Mouse (Mus musculus) midbrain, postnatal 0 days (tissue): ENCODE measurements around the gene Cd79a. TPM values are rescaled to one million over a fixed set of nuclear protein-coding genes. Genes with fewer than 3 reads are reported as not detected.

ENCODE experiments used
- ATAC-seq: fragments of 200-750 bp; cut with Nextera tagmentation; 2 replicates; pipeline ENCODE4 v1.8.0; 2017; ENCODE audit warnings: moderate number of reproducible peaks, mild to moderate bottlenecking, moderate TSS enrichment, moderate library complexity; ENCODE audit not compliant: low FRiP score
- DNase-seq: peaks from one replicate; pipeline ENCODE4 v3.0.0-alpha.2; 2015; ENCODE audit warnings: low spot score
- H3K27ac ChIP-seq: fragments of 300-500 bp; sonication (generic); 2 replicates; pipeline ENCODE4 v1.5.1; 2014; ENCODE audit warnings: low read depth, mild to moderate bottlenecking, low read length, mixed read lengths
- H3K27me3 ChIP-seq: fragments of 300-500 bp; sonication (generic); 2 replicates; pipeline ENCODE4 v1.6.1; 2014; ENCODE audit warnings: low read length, control low read depth, mixed read lengths; ENCODE audit not compliant: insufficient read depth
- H3K36me3 ChIP-seq: fragments of 300-500 bp; sonication (generic); 2 replicates; pipeline ENCODE4 v1.6.1; 2014; ENCODE audit warnings: low read length, control low read depth, mixed read lengths; ENCODE audit not compliant: insufficient read depth
- H3K4me1 ChIP-seq: fragments of 300-500 bp; sonication (generic); 2 replicates; pipeline ENCODE4 v1.6.1; 2014; ENCODE audit warnings: mild to moderate bottlenecking, control low read depth, antibody characterized with exemption, low read length, mixed read lengths; ENCODE audit not compliant: insufficient read depth
- H3K4me2 ChIP-seq: fragments of 300-500 bp; sonication (generic); 2 replicates; pipeline ENCODE4 v1.6.1; 2014; ENCODE audit warnings: low read depth, mild to moderate bottlenecking, low read length, mixed read lengths; ENCODE audit not compliant: poor library complexity, severe bottlenecking
- H3K4me3 ChIP-seq: fragments of 300-500 bp; sonication (generic); 2 replicates; pipeline ENCODE4 v1.5.1; 2014; ENCODE audit warnings: low read depth, mild to moderate bottlenecking, low read length, moderate library complexity
- H3K9ac ChIP-seq: fragments of 300-500 bp; sonication (generic); replicated peaks from 2 replicates; pipeline ENCODE4 v1.6.1; 2014; ENCODE audit warnings: mild to moderate bottlenecking, low read length, moderate library complexity, mixed read lengths; ENCODE audit not compliant: poor library complexity, severe bottlenecking
- H3K9me3 ChIP-seq: fragments of 300-500 bp; sonication (generic); 2 replicates; pipeline ENCODE4 v1.6.1; 2016; ENCODE audit warnings: low read length, control low read depth
- CTCF ChIP-seq: IDR thresholded peaks from 2 replicates; pipeline ENCODE4 v1.5.1; 2016; ENCODE audit warnings: antibody characterized with exemption, mild to moderate bottlenecking
- WGBS: fragments of 180-500 bp; shearing (Covaris S2); extraction: QIAGEN DNeasy Blood & Tissue Kit; methylation state at CpG from one replicate; pipeline ENCODE4 v1.1.7; 2014; 5-methylcytosine and 5-hydroxymethylcytosine counted together
- polyA plus RNA-seq: library from polyadenylated mRNA; unstranded; fragments of >200 nt; fragmentation: Nextera tagmentation; extraction: Ambion mirVana; gene quantifications from 2 replicates; pipeline ENCODE4 v1.2.1, GENCODE M21; 2015
- total RNA-seq: library from RNA; depleted of rRNA; stranded (reverse); fragments of >200 nt; gene quantifications from 2 replicates; pipeline ENCODE4 v1.2.3, GENCODE M21; 2014

Cd79a gene
- total and polyA plus RNA-seq, 2 experiments from 2014 or later: 0.27 to 0.85 TPM

GRCm38 (mm10) chr7:24896269-24896668 lies 912 bp upstream of the Cd79a start:
- H3K9ac ChIP-seq: no peak overlapping the region
- H3K36me3 ChIP-seq: no peaks in the 10 kb centered on the region
- 68% methylated on average over 8 of the region's 8 CpGs for WGBS
- H3K4me1 ChIP-seq: no peaks in the 10 kb centered on the region
- no peaks in the 10 kb centered on the region for H3K27me3 ChIP-seq
- ATAC-seq (no peak), DNase-seq (no peak)
- H3K4me2 ChIP-seq: no peak overlapping the region
- no peaks in the 10 kb centered on the region for H3K9me3 ChIP-seq
- no peak overlapping the region for H3K4me3 ChIP-seq
- no peak for TF ChIP-seq CTCF
- H3K27ac ChIP-seq: no peak overlapping the region

DNA sequence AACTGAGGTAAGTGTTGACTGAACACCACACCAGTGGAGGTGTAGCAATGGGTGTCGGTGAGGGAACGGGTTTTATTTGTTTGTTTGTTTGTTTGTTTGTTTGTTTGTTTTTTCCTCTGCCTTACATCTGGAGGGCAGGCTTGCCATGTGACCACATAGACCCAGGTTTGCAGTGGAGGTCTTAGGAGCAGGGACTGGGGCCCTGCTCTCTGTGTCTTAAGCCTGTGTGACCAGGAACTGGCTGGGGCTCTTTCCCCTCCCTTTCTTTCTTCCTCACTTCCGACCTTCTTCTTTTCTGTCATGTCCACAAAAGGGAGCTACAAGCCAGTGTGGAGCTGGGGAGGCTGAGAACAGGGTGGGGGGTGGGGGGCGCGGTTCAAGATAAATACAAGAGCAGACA lies 778 bp downstream of the Cd79a start:
- DNase-seq (no peak), ATAC-seq (no peak)
- H3K4me2 ChIP-seq: no peak overlapping the region
- H3K27ac ChIP-seq: no peak overlapping the region
- no peaks in the 10 kb centered on the region for H3K36me3 ChIP-seq
- no peaks in the 10 kb centered on the region for H3K9me3 ChIP-seq
- H3K4me1 ChIP-seq: no peaks in the 10 kb centered on the region; the same call in 1 of the 2 replicates
- no peak for TF ChIP-seq CTCF
- 74% methylated on average over 5 of the region's 5 CpGs for WGBS
- no peak overlapping the region for H3K4me3 ChIP-seq
- no peak overlapping the region for H3K9ac ChIP-seq
- H3K27me3 ChIP-seq: no peaks in the 10 kb centered on the region

DNA sequence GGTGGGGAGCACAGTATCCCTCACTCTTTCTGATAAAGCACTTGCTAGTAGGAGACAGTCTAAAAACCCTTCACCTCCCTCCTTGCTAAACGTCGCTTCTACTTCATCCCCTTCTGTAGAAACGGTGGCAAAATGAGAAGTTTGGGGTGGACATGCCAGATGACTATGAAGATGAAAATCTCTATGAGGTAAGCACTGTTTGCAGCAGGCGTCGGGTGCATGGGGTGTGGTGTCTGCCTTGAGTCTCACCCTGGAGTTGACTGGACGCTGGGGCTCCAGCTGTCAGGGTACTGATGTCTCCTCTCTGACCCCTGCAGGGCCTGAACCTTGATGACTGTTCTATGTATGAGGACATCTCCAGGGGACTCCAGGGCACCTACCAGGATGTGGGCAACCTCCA lies 3.9 kb downstream of the Cd79a start:
- Histone ChIP-seq H3K27me3 (no peaks in the 10 kb centered on the region), H3K4me1 (no peaks in the 10 kb centered on the region; the same call in 1 of the 2 replicates), H3K4me2 (no peak overlapping the region), H3K9me3 (no peaks in the 10 kb centered on the region), H3K27ac (no peak overlapping the region), H3K4me3 (no peak overlapping the region), H3K9ac (no peak overlapping the region), H3K36me3 (no peaks in the 10 kb centered on the region)
- no peak for TF ChIP-seq CTCF
- DNase-seq (no peak), ATAC-seq (no peak)
- 77% methylated on average over 6 of the region's 6 CpGs for WGBS

- DNase-seq: no peak
- TF ChIP-seq CTCF: no peak
- H3K9ac ChIP-seq: no peak overlapping the region
- H3K4me1 ChIP-seq: no peaks in the 10 kb centered on the region; the same call in 1 of the 2 replicates
- ATAC-seq: no peak
- H3K9me3 ChIP-seq: no peaks in the 10 kb centered on the region
- no peaks in the 10 kb centered on the region for H3K27me3 ChIP-seq
- WGBS: 86% methylated on average over 1 of the region's 1 CpGs
- no peak overlapping the region for H3K4me2 ChIP-seq
- H3K27ac ChIP-seq: 0 out of 2 replicates have a peak overlapping the region, but pooled peaks have one; percentile 70
- H3K4me3 ChIP-seq: no peak overlapping the region
- H3K36me3 ChIP-seq: no peaks in the 10 kb centered on the region
Observed at GRCm38 (mm10) chr7:24901842-24902241, 4.7 kb downstream of the Cd79a start.

DNA sequence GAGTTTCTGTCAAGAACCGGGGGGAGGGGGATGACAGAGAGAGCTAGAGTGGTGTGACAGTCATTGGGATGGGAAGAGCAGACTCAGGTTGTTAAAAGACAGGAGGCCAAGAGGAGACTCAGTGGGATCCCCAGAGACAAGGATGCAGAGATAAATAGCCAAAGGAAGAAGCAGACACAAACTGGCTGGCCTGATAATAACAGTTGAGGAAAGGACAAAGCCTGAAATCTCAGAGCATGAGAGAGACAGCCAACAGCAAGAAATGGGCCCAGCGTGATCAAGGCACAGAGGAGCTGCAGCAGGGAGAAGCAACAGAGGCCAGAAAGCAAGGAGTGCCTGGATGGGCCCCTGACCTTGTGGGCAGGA lies 5.1 kb downstream of the Cd79a start:
- peak overlapping the region; percentile 73; the same call in 1 of the 2 replicates for H3K9ac ChIP-seq
- peak overlapping the region; percentile 55; the same call in 1 of the 2 replicates for H3K4me3 ChIP-seq
- ATAC-seq: no peak
- H3K36me3 ChIP-seq: no peaks in the 10 kb centered on the region
- H3K4me1 ChIP-seq: no peaks in the 10 kb centered on the region; the same call in 1 of the 2 replicates
- H3K27ac ChIP-seq: peak overlapping the region; percentile 70
- no peak for TF ChIP-seq CTCF
- no peak overlapping the region for H3K4me2 ChIP-seq
- WGBS: 60% methylated on average over 2 of the region's 2 CpGs
- no peaks in the 10 kb centered on the region for H3K27me3 ChIP-seq
- H3K9me3 ChIP-seq: no peaks in the 10 kb centered on the region
- DNase-seq: no peak

- peak within 1 kb of the TSS; percentile 70 for H3K27ac ChIP-seq
- H3K4me3 ChIP-seq: peak within 1 kb of the TSS; percentile 55
- TF ChIP-seq CTCF: no peak
- no peaks in the 10 kb centered on the region for H3K9me3 ChIP-seq
- WGBS: 6% methylated on average over 48 of the region's 68 CpGs
- no peaks in the 10 kb centered on the region; the same call in 1 of the 2 replicates for H3K4me1 ChIP-seq
- peak; percentile 19 for DNase-seq
- no peak for ATAC-seq
- H3K27me3 ChIP-seq: no peaks in the 10 kb centered on the region
- H3K4me2 ChIP-seq: peak within 1 kb of the TSS; percentile 83
- H3K36me3 ChIP-seq: peaks cover 4% of the 10 kb centered on the region; the same call in 1 of the 2 replicates
- H3K9ac ChIP-seq: peak within 1 kb of the TSS; percentile 73
Observed at GRCm38 (mm10) chr7:24902630-24903443, 5.7 kb downstream of the Cd79a start, which contains the start of gene Arhgef1. Arhgef1 (plus strand) TSS chr7:24902912.
